Mouse (Mus musculus) G1E-ER4 (cell line): ENCODE results near the gene Ppfia3. TPM values are rescaled to one million over a fixed set of nuclear protein-coding genes. Genes with fewer than 3 reads are reported as not detected.
A peak's percentile ranks its signal among the peaks of the same experiment; 100 is the strongest.

Source experiments
- GATA1 ChIP-seq: IDR thresholded peaks from one replicate; pipeline ENCODE4 v1.8.0; 2012; ENCODE audit warnings: low read length, inconsistent platforms
- polyA plus RNA-seq: library from polyadenylated mRNA; stranded (reverse); fragments of >175 nt; gene quantifications from 2 replicates; pipeline ENCODE4 v1.2.3, GENCODE M21; 2012

Ppfia3 gene
- polyA plus RNA-seq, 1 experiment = 6.4 TPM

DNA sequence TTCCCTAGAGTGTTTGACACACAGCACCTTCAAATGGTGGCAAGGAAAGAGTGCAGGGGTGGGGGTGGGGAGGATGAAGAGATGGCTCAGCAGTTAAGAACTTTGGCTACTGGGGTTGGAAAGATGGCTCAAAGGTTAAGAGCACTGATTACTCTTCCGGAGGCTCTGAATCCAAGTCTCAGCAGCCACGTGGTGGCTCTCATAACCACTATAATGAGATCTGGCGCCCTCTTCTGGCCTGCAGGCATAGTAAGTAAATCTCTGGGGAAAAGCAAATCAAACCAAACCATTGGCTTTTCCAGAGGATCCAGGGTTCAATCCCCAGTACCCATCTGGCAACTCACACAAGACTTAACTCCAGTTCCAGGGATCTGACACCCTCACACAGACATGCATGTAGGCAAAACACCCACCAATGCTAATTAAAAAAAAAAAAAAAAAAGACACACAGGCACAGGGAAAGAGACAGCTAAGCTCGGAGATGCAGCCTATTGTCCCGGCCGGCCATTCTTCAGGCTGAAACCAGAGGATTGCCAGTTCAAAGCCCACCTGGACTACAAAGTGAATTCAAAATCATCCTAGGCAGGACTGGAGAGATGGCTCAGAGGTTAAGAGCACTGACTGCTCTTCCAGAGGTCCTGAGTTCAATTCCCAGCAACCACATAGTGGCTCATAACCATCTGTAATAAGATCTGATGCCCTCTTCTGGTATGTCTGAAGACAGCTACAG is 36.9 kb upstream of the Ppfia3 start:
- TF ChIP-seq GATA1 = no peak

DNA sequence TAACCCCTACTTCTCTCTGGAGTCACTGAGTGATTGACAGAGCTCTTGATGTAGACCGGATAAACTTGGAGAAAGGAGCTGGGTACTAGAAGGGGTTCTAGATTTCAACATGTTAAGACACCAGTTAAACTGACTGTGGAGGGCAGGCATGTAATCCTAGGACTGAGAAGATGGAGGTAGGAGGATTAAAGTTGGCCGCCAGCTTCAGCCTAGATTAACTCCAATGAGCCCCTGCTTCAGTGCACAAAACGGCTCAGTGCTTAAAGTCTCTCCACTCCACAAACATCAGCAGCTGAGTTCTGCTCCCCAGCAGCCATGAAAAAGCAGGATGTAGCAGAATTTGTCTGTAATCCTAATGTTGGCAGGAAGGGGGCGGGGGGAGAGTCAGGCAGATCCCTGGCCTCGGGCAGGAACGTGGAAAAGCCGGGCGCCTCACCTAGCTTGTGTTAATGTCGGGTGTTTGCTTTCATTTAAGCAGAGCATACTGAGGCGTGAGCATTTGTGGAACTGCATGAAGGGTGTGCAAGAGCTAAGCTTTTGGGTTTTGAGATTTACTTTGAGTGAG is 34.8 kb upstream of the Ppfia3 start:
- TF ChIP-seq GATA1 = no peak

DNA sequence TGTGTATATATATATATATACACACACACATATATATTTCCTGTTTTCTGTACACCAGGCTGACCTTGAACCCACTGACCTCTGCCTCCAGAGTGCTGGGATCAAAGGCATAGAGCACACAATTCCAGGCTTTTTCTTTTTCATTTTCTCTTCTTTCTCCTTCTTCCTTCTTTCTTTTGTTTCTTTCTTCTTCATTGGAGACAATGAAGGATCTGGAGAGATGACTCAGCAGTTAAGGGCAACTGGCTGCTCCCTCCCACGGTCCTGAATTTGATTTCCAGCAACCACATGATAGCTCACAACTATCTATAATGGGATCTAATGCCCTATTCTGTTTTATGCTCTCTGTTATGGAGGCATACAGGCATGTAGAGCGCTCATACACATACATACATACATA is 30.0 kb upstream of the Ppfia3 start:
- TF ChIP-seq GATA1 = no peak

DNA sequence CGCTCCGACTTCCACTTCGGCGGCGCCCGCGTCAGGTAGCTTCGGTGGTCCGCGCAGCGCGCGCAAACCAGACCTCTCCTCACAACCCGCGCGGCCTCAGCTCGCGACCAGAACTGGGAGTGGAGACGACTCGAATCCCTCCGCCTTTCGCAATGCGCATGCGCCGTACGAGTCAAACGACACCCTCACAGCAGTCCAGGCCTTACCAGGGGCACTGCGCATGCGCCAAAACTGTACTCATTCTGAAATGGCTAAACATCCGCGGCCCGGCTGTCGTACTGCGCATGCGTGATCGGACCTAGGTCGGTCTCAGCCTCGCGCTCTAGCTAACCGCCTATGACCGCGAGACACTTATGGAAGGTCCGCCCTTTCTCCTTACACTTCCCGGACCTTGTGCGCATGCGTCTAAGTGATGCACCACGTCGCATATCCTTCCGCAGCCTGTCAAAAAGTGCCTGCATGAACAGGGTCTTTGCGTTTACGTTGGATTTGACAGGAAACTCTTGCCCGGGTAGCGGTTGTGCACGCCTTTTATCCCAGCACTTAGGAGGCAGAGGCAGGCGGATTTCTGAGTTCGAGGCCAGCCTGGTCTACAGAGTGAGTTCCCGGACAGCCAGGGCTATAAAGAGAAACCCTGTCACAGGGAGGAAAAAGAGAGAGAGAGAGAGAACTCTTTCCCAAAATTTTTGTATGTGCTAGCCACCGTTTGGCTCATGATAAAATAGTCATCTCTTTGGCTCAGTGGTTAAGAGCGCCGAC is 28.9 kb upstream of the Ppfia3 start, which contains the start of gene Snrnp70:
Snrnp70 (minus strand) TSS at position 165 of the 759 bp plus-strand sequence.
- TF ChIP-seq GATA1 = no peak

DNA sequence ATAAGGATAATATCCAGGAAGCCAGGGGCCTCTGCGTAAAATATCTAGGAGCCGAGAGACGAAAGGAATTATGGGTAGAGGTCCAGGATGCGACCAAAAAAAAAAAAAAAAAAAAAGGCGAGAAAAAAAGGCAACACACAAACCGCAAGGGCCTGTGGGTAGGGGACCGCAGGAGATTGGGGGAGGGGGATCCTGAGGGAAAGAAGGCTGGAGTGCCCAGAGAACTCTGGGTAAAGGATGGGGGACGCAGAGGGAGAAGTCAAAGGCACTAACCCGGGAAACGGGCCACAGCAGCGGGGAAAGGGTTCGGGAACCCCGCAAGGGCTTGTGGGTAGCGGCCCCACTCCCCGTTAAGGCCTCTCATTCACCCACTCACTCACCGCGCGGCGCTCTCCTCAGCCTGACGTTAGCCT is 28.3 kb upstream of the Ppfia3 start:
- no peak for TF ChIP-seq GATA1

DNA sequence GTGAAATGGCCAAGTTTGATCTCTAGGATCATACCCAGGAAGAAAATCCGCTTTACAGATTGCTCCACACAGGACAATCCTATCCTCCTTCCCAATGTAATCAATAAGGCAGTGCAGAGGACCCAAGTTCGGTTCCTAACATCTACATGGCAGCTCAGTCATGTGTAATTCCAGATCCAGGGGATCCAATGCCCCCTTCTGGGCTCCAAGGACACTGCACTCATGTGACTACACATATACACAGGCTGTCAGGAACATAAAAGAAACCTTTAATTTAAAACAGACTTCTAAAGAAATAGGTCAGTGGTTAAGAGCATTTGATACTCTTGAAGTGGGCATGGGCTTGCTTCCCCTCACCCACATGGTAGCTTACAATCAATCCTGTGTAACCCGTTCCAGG is 19.3 kb upstream of the Ppfia3 start:
- no peak for TF ChIP-seq GATA1

DNA sequence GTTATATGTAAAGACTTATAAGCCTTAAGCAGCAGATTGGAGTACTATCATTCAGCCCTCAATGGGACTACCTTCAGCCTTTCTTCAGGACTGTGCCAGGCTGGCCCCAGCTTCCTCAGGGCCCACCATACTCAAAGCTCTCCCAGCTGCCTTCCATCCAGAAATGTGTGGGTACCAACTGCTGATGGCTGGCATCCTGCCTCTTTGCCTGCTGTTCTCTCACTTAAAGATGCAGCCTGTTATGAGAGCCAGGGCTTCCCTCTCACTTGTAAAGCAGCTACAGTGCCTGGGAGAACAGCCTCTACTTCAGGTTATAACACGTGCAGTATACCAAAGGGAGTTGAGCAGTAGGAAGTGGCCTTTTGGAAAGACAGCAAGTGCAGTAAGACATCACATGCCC is 9.2 kb upstream of the Ppfia3 start:
- TF ChIP-seq GATA1 = no peak

DNA sequence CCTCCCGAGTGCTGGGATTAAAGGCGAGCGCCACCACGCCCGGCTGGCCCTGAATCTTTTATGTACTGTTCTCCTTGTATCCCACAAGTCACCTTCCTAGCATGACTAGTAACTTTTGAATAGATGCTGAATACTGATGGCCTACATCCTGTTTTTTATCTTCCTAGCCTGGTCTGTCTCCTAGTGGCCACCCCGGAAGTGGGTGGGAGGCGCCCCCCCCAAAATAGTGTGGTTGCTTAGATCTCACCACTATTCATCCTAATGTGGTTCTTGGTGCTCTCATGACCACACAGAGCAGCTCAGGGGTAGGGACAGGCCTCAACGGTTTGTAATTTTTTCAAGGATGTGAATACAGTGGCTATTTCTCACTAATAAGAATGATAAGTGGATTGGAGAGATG is 7.8 kb upstream of the Ppfia3 start:
- peak; percentile 82 for TF ChIP-seq GATA1

DNA sequence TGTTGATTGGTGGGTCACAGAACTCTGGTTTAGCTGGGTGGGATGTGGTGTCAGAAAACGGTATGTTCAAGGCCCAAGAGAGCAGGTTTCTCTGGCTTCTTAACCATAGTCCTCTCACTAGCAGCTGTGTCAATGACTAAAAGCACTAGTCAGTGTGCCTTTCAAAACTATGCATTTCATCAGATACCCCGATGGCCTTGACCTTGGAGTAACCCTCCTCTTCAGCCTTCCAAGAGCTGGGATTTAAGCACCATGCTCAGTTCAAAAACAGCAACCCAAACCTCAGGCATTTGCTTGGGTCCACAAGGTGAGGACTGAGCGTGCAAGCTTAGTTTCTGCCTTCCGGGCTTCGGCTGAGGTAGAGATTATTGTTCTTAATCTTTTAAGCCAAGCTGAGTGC is 5.6 kb upstream of the Ppfia3 start:
- TF ChIP-seq GATA1 = no peak

DNA sequence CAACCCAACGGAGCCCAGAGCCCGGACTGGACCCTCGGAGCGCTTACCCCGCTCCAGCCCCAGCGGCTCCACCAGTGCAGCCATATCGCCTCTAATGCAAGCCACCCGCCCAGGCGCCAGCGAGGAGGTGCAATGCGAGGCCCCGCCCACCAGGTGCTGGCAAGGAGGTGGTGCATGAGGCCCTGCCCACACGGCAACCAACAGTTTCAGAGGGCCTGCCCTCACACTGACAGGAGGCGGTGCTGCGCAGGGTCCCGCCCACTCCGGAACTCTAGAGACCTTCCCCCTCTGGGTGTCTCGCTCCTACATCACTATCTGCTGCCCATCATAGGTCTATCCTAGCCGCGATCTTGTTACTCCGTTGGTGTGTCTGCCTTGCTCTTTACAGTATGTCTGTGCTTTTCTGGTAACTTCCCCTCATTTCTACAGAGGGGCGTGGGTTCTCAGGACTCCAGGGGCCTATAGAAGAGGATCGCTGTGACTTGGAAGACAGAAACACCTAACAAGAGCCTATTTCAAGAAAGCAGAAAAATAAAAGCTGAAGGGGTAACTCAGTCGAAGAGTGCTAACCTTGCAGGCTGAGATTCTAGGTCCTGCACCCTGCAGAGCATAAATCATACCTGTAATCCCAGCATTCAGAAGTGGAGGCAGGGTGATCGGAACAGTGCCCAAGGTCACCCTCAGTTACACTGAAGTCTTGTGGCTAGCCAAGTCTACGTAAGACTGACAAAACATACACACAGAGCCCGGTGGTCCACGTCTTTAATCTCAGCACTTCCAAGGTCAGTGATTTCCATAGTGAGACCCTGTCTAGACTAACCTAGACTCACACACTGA is 3.9 kb upstream of the Ppfia3 start, which contains the start of gene Lin7b:
Lin7b (minus strand) TSS at position 109 of the 837 bp plus-strand sequence.
- TF ChIP-seq GATA1 = peak; percentile 19

DNA sequence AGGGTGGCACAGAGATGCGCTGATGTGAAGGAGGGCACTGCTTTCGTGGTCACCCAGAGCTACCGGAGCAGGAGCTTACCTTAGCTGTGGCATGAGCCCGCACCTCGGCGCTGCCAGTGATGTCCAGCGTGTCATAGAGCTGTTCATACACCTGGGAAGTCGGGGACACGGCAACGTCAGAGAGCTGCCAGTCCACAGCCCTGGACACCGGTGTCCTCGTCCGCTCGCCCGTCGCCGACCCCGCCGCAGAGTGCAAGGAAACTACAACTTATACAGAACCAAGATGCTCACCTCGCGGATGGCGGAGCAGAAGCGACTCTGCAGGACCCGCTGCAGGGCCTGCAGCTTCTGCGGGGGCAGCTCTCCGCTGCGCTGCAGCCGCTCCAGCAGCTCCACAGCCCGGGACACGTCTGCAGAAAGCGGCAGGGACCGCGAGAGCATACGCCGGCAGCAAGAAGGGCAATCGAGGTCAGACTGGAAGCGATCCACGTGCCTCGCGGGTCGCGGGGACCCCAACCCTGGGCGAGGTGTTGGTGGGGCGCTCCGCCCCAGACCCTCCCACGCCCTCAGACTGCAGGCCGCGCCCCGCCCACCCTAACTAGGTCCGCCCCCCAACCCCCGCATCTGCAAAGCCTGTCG is 3.1 kb upstream of the Ppfia3 start:
- TF ChIP-seq GATA1 = no peak

DNA sequence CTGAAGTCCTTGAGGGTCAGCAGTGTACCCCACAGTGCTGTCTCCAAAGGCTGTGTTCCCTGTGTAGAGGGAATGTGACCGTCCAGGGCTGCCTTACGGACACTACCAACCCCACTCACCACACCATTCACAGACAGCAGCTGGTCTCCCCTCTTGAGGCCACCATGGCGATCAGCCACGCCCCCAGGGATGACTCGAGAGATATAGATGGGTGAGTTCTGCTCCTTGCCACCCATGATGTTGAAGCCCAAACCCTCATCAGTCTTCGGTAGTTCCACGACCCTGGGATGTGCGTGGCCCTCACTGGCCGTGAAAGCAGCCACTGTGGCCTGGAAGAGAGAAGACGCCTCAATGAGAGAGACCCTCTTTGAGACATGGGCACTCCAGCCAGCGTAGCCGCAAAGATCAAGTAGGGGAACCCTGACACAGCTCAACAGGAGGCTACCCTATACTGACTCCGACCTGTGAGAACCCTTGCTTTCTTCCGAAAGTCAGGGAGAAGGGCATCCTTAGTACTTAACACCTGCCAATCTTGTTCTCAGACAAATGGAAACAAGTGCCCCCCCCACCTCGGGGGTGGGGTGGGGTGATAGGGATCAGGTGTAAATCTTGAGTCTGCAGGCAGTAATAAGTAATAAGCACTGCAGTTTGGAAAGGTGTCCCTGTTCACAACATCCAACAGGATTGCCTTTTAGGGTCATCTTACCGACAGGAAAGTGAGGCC is 2.4 kb upstream of the Ppfia3 start:
- TF ChIP-seq GATA1 = no peak

DNA sequence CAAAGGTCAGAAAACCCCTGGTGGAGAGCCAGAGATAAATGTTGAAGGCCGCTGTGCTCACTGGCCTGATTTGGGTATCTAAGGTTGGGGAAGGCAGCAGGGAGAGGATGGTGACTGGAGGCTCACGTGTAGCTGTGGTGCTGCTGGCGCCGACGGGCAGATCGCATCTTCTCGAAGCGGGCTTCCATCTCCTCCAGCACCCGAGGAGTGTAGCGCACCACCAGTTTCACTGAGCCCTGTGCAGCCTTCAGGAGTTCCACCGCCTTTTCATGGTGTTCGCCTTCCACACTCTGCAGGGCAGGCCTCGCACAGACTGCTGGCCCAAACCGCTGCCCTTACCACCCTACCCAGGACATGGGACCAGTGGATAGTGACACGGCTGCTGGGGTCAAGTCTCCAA is 1.4 kb upstream of the Ppfia3 start:
- TF ChIP-seq GATA1 = no peak
